Mouse (Mus musculus) CH12.LX (cell line): ENCODE data around the gene Aco1. TPM values are rescaled to one million over a fixed set of nuclear protein-coding genes. Genes with fewer than 3 reads are reported as not detected.

Source experiments
- DNase-seq: peaks from one replicate; pipeline ENCODE4 v3.0.0-alpha.2; 2013; ENCODE audit errors: extremely low read depth
- H3K27ac ChIP-seq: 2 replicates; pipeline ENCODE4 v1.5.1; 2012; ENCODE audit warnings: low read depth, mild to moderate bottlenecking, control low read depth, moderate library complexity; ENCODE audit not compliant: insufficient read depth
- H3K27me3 ChIP-seq: replicated peaks from 2 replicates; pipeline ENCODE3; 2012; ENCODE audit warnings: inconsistent platforms
- H3K36me3 ChIP-seq, 2 experiments: replicated peaks in 1 of 2; 2 replicates each; pipeline versions ENCODE3 to v1.6.1; 2012; ENCODE audit warnings: inconsistent platforms in 1 of 2, low read length in 1 of 2, mild to moderate bottlenecking in 1 of 2, mixed read lengths in 1 of 2, moderate library complexity in 1 of 2; ENCODE audit not compliant: control insufficient read depth in 1 of 2, insufficient read depth in 1 of 2
- H3K4me1 ChIP-seq, 2 experiments: 2 replicates each; pipeline ENCODE4 v1.6.1; 2012; ENCODE audit warnings: inconsistent platforms in 1 of 2, moderate library complexity in 1 of 2; ENCODE audit not compliant: insufficient read depth in 2 of 2, control insufficient read depth in 1 of 2
- H3K4me2 ChIP-seq: 2 replicates; pipeline ENCODE4 v1.6.1; 2012; ENCODE audit warnings: low read depth, mild to moderate bottlenecking, control low read depth; ENCODE audit not compliant: poor library complexity, insufficient read depth, severe bottlenecking
- H3K4me3 ChIP-seq, 3 experiments: fragments of 150-350 bp in 1 of 3; sonication (generic) in 1 of 3; replicated peaks in 1 of 3; 2 replicates each; pipeline versions ENCODE3 to v1.5.1; 2011 to 2012; ENCODE audit warnings: low read depth in 2 of 3, low read length in 2 of 3, mild to moderate bottlenecking in 2 of 3, moderate library complexity in 2 of 3, control low read depth in 1 of 3, improper control_type of control experiment in 1 of 3, inconsistent platforms in 1 of 3, mixed read lengths in 1 of 3; ENCODE audit not compliant: poor library complexity in 1 of 3
- H3K79me2 ChIP-seq: replicated peaks from 2 replicates; pipeline ENCODE4 v1.6.1; 2012; ENCODE audit warnings: mild to moderate bottlenecking, moderate library complexity; ENCODE audit not compliant: control insufficient read depth, poor library complexity, insufficient read depth, severe bottlenecking; ENCODE audit errors: extremely low read depth
- H3K9ac ChIP-seq: 2 replicates; pipeline ENCODE4 v1.6.1; 2012; ENCODE audit warnings: low read depth, mild to moderate bottlenecking, control low read depth, moderate library complexity; ENCODE audit not compliant: insufficient read depth
- H3K9me3 ChIP-seq: replicated peaks from 2 replicates; pipeline ENCODE3; 2012; ENCODE audit warnings: low read length, inconsistent platforms, mixed read lengths
- CHD1 ChIP-seq: IDR thresholded peaks from 2 replicates; pipeline ENCODE4 v1.6.1; 2012; ENCODE audit warnings: low read depth, low read length, improper control_type of control experiment, inconsistent platforms
- CTCF ChIP-seq, 2 experiments: IDR thresholded peaks in 1 of 2; conservative IDR thresholded peaks in 1 of 2; 2 replicates each; pipeline ENCODE4 v1.5.1; 2011 to 2012; ENCODE audit warnings: low read depth in 2 of 2, low read length in 2 of 2, improper control_type of control experiment in 1 of 2, inconsistent platforms in 1 of 2, mild to moderate bottlenecking in 1 of 2, moderate library complexity in 1 of 2
- E2F4 ChIP-seq: IDR thresholded peaks from 2 replicates; pipeline ENCODE4 v1.6.1; 2011; ENCODE audit warnings: low read depth, low read length, improper control_type of control experiment; ENCODE audit not compliant: insufficient replicate concordance
- ELF1 ChIP-seq: IDR thresholded peaks from 2 replicates; pipeline ENCODE4 v1.6.1; 2014; ENCODE audit warnings: low read depth, mild to moderate bottlenecking, inconsistent platforms, low read length, improper control_type of control experiment
- ETS1 ChIP-seq: conservative IDR thresholded peaks from 2 replicates; pipeline ENCODE4 v1.6.1; 2012; ENCODE audit warnings: low read depth, mild to moderate bottlenecking, inconsistent platforms, low read length, improper control_type of control experiment, moderate library complexity
- GABPA ChIP-seq: IDR thresholded peaks from 2 replicates; pipeline ENCODE4 v1.6.1; 2012; ENCODE audit warnings: low read depth, low read length, improper control_type of control experiment, inconsistent platforms; ENCODE audit not compliant: insufficient replicate concordance
- HCFC1 ChIP-seq: IDR thresholded peaks from 2 replicates; pipeline ENCODE4 v1.6.1; 2012; ENCODE audit warnings: low read depth, mild to moderate bottlenecking, inconsistent platforms, low read length, improper control_type of control experiment
- MAFK ChIP-seq: IDR thresholded peaks from 2 replicates; pipeline ENCODE4 v1.6.1; 2011; ENCODE audit warnings: low read length, improper control_type of control experiment; ENCODE audit not compliant: insufficient replicate concordance
- MAX ChIP-seq: IDR thresholded peaks from 2 replicates; pipeline ENCODE4 v1.6.1; 2011; ENCODE audit warnings: low read length, improper control_type of control experiment
- MAZ ChIP-seq: IDR thresholded peaks from 2 replicates; pipeline ENCODE4 v1.6.1; 2012; ENCODE audit warnings: low read depth, mild to moderate bottlenecking, inconsistent platforms, low read length, improper control_type of control experiment, moderate library complexity
- MEF2A ChIP-seq: IDR thresholded peaks from 2 replicates; pipeline ENCODE4 v1.6.1; 2014; ENCODE audit warnings: low read depth, mild to moderate bottlenecking, inconsistent platforms, low read length, improper control_type of control experiment, borderline replicate concordance
- MXI1 ChIP-seq: IDR thresholded peaks from 2 replicates; pipeline ENCODE4 v1.6.1; 2011; ENCODE audit warnings: mild to moderate bottlenecking, low read depth, low read length, improper control_type of control experiment
- NRF1 ChIP-seq: IDR thresholded peaks from 2 replicates; pipeline ENCODE4 v1.6.1; 2014; ENCODE audit warnings: low read depth, mild to moderate bottlenecking, inconsistent platforms, low read length, improper control_type of control experiment, moderate library complexity
- PAX5 ChIP-seq: IDR thresholded peaks from 2 replicates; pipeline ENCODE4 v1.6.1; 2012; ENCODE audit warnings: low read length, inconsistent platforms, mixed read lengths
- POLR2A ChIP-seq: IDR thresholded peaks from 2 replicates; pipeline ENCODE4 v1.6.1; 2011; ENCODE audit warnings: low read depth, mild to moderate bottlenecking, improper control_type of control experiment, low read length
- POLR2AphosphoS2 ChIP-seq: IDR thresholded peaks from 2 replicates; pipeline ENCODE4 v1.6.1; 2011; ENCODE audit warnings: low read depth, low read length, improper control_type of control experiment
- RCOR1 ChIP-seq: conservative IDR thresholded peaks from 2 replicates; pipeline ENCODE4 v1.6.1; 2012; ENCODE audit warnings: low read depth, mild to moderate bottlenecking, inconsistent platforms, low read length, improper control_type of control experiment
- SMC3 ChIP-seq: IDR thresholded peaks from 2 replicates; pipeline ENCODE4 v1.6.1; 2011; ENCODE audit warnings: low read depth, low read length, improper control_type of control experiment
- TBP ChIP-seq: conservative IDR thresholded peaks from 2 replicates; pipeline ENCODE4 v1.6.1; 2011; ENCODE audit warnings: low read depth, low read length, improper control_type of control experiment
- TCF12 ChIP-seq: IDR thresholded peaks from 2 replicates; pipeline ENCODE4 v1.6.1; 2014; ENCODE audit warnings: low read depth, mild to moderate bottlenecking, inconsistent platforms, low read length, improper control_type of control experiment
- ZC3H11A ChIP-seq: IDR thresholded peaks from 2 replicates; pipeline ENCODE4 v1.6.1; 2012; ENCODE audit warnings: low read depth, mild to moderate bottlenecking, inconsistent platforms, low read length, improper control_type of control experiment
- ZKSCAN1 ChIP-seq: IDR thresholded peaks from 2 replicates; pipeline ENCODE4 v1.6.1; 2012; ENCODE audit warnings: low read depth, inconsistent platforms, low read length, improper control_type of control experiment, borderline replicate concordance
- ZMIZ1 ChIP-seq: IDR thresholded peaks from 2 replicates; pipeline ENCODE4 v1.6.1; 2012; ENCODE audit warnings: low read depth, mild to moderate bottlenecking, inconsistent platforms, low read length, improper control_type of control experiment
- ZNF384 ChIP-seq: IDR thresholded peaks from 2 replicates; pipeline ENCODE4 v1.6.1; 2012; ENCODE audit warnings: low read depth, low read length, improper control_type of control experiment, inconsistent platforms
- dilution Hi-C: fragments of 300-500 bp; cut with MboI; formaldehyde crosslinking; loops from 2 replicates; pipeline ENCODE4 v1.14.3; 2020; ENCODE audit warnings: low sequenced_read_pairs; ENCODE audit not compliant: extremely low pct_unique_long_range_greater_than_20kb, extremely low pct_ligation_motif_present
- in situ Hi-C: fragments of 300-500 bp; cut with MboI; formaldehyde crosslinking; loops from 3 replicates; pipeline ENCODE4 v1.14.3; 2019; ENCODE audit warnings: low sequenced_read_pairs, low pct_ligation_motif_present, low pct_unique_long_range_greater_than_20kb, mixed read lengths
- polyA plus RNA-seq: library from polyadenylated mRNA; unstranded; fragments of >175 nt; gene quantifications from 2 replicates; pipeline ENCODE4 v1.2.1, GENCODE M21; 2012; ENCODE audit warnings: low read depth; ENCODE audit not compliant: insufficient read length
- total RNA-seq, 2 experiments: library from RNA; depleted of rRNA; stranded (reverse); fragments of 300-350 nt in 1 of 2; fragments of >200 nt in 1 of 2; gene quantifications; 2 replicates each; pipeline ENCODE4 v1.2.3; 2012 to 2014

The Aco1 gene
- total and polyA plus RNA-seq, 3 experiments, result 23.2 to 27.1 (median 24.8) TPM

- Histone ChIP-seq H3K36me3 (peaks cover 36 to 78% of the 10 kb centered on the region in 2 experiments), H3K9me3 (no peaks in the 10 kb centered on the region)
- TF ChIP-seq PAX5 (no peak), E2F4 (no peak), MXI1 (no peak), MEF2A (no peak), ZC3H11A (no peak), ZMIZ1 (no peak), ZNF384 (no peak), MAFK (no peak), ELF1 (no peak), ZKSCAN1 (no peak), MAX (no peak), CTCF (conservative IDR thresholded peaks at IDR 0.05 in 1 of 2, IDR thresholded peaks at IDR 0.05 in 1 of 2; ENCODE audit: low read depth in 2 of 2, low read length in 2 of 2) (no peak), SMC3 (no peak), POLR2AphosphoS2 (no peak), ETS1 (no peak), RCOR1 (no peak)
- TF ChIP-seq, all 38 proteins: peak for 0
- dilution Hi-C loops (no loop called here), in situ Hi-C loops (no loop called here)
- Histone ChIP-seq H3K4me3 (no peak overlapping the region), H3K27me3 (no peaks in the 10 kb centered on the region), H3K4me1 (no peaks in the 10 kb centered on the region), H3K79me2 (no peaks in the 10 kb centered on the region), H3K27ac (no peak overlapping the region), H3K9ac (no peak overlapping the region), H3K4me2 (no peak overlapping the region)
- DNase-seq, result no peak
These were observed 50.6 kb downstream of the Aco1 start for GRCm38 (mm10) chr4:40193461-40193860.

- DNase-seq, result no peak
- H3K4me1 ChIP-seq, result no peaks in the 10 kb centered on the region
- no peak overlapping the region for H3K4me3 ChIP-seq
- H3K9me3 ChIP-seq, result no peaks in the 10 kb centered on the region
- no peak for TF ChIP-seq NRF1
- TF ChIP-seq ZMIZ1, result no peak
- no peak for TF ChIP-seq RCOR1
- TF ChIP-seq POLR2AphosphoS2, result no peak
- TF ChIP-seq GABPA, result no peak
- TF ChIP-seq MAZ, result no peak
- TF ChIP-seq POLR2A, result no peak
- TF ChIP-seq TBP, result no peak
- TF ChIP-seq HCFC1, result no peak
- no peak for TF ChIP-seq CHD1
- no peak for TF ChIP-seq TCF12
- TF ChIP-seq E2F4, result no peak
- no peaks in the 10 kb centered on the region for H3K79me2 ChIP-seq
- no peak overlapping the region for H3K9ac ChIP-seq
- no peak overlapping the region for H3K27ac ChIP-seq
- in situ Hi-C loops, result no loop called here
- H3K4me2 ChIP-seq, result no peak overlapping the region
- dilution Hi-C loops, result no loop called here
- no peaks in the 10 kb centered on the region for H3K27me3 ChIP-seq
- peaks cover 21 to 66% of the 10 kb centered on the region in 2 experiments for H3K36me3 ChIP-seq
These were observed 52.5 kb downstream of the Aco1 start for GRCm38 (mm10) chr4:40195336-40195735.
